Mouse (Mus musculus) myocyte (in vitro differentiated cells): ENCODE data around the gene Nrf1.

Experiments used
- CEBPB ChIP-seq: IDR thresholded peaks from 2 replicates; pipeline ENCODE4 v1.6.1; 2011; ENCODE audit warnings: mild to moderate bottlenecking, moderate library complexity; ENCODE audit not compliant: poor library complexity, insufficient read depth, severe bottlenecking
- E2F4 ChIP-seq: IDR thresholded peaks from one replicate; pipeline ENCODE4 v1.6.1; 2011; ENCODE audit warnings: mild to moderate bottlenecking, control low read depth, moderate library complexity; ENCODE audit not compliant: insufficient read depth
- MAX ChIP-seq: IDR thresholded peaks from one replicate; pipeline ENCODE4 v1.6.1; 2011; ENCODE audit warnings: low read depth, mild to moderate bottlenecking, control low read depth
- MYOG ChIP-seq, 3 experiments: IDR thresholded peaks; one replicate each; pipeline ENCODE4 v1.6.1; 2011; ENCODE audit warnings: control low read depth in 2 of 3, low read depth in 2 of 3, mild to moderate bottlenecking in 2 of 3; ENCODE audit not compliant: insufficient read length in 2 of 3, control insufficient read depth in 1 of 3, insufficient read depth in 1 of 3
- POLR2A ChIP-seq: IDR thresholded peaks from one replicate; pipeline ENCODE4 v1.6.1; 2011; ENCODE audit warnings: low read depth, mild to moderate bottlenecking, control low read depth, moderate library complexity; ENCODE audit not compliant: insufficient read length
- POLR2AphosphoS2 ChIP-seq: IDR thresholded peaks from one replicate; pipeline ENCODE4 v1.6.1; 2011; ENCODE audit warnings: low read depth, control low read depth; ENCODE audit not compliant: insufficient read length
- SRF ChIP-seq: IDR thresholded peaks from one replicate; pipeline ENCODE4 v1.6.1; 2011; ENCODE audit warnings: low read depth; ENCODE audit not compliant: control insufficient read depth, insufficient read length
- TCF12 ChIP-seq: IDR thresholded peaks from one replicate; pipeline ENCODE4 v1.6.1; 2011; ENCODE audit warnings: mild to moderate bottlenecking, control low read depth; ENCODE audit not compliant: poor library complexity, insufficient read depth, severe bottlenecking
- USF1 ChIP-seq: IDR thresholded peaks from one replicate; pipeline ENCODE4 v1.6.1; 2011; ENCODE audit warnings: low read depth, mild to moderate bottlenecking, control low read depth, moderate library complexity

DNA sequence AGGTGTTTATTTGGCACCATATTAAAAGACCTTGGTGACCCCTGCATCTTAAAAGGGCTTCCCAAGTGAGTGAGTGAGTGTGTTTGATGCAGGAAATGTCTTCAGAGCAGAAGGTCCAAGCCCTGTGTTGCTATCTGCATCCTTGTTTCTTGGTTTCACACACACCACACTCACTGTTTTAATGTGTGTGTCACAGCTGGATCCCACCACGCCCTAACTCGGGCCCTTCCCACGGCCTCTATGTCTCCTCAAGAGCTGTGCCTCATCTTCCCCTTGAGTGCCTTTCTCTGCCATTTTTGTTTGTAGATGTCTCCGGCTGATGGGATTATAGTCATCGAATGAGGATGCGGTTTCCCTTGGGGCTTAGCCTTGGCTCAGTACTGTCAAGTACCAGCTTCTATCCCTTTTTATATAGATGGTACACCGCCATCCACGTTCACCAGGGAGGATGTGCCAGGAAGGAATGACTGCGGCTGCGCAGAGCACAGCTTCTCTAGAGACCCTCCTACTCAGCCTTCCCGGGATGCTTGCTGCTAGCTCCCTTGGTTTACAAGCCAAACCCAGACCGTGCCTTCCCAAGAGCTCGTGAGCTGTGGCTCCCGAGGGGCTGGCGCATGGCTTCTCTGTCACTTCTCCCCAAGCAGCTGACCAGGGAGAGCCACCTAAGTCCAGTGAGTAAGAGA, 106.1 kb downstream of the Nrf1 start:
- TF ChIP-seq TCF12 (no peak), USF1 (no peak), POLR2A (no peak), E2F4 (no peak), SRF (no peak), CEBPB (no peak), POLR2AphosphoS2 (no peak), MYOG (IDR thresholded peaks at IDR 0.05; ENCODE audit: control insufficient read depth in 1 of 3, insufficient read depth in 1 of 3, insufficient read length in 2 of 3, low read depth in 2 of 3) (no peak), MAX (no peak)
